Mouse (Mus musculus): ENCODE data around the gene Irf2bp2.

DNA sequence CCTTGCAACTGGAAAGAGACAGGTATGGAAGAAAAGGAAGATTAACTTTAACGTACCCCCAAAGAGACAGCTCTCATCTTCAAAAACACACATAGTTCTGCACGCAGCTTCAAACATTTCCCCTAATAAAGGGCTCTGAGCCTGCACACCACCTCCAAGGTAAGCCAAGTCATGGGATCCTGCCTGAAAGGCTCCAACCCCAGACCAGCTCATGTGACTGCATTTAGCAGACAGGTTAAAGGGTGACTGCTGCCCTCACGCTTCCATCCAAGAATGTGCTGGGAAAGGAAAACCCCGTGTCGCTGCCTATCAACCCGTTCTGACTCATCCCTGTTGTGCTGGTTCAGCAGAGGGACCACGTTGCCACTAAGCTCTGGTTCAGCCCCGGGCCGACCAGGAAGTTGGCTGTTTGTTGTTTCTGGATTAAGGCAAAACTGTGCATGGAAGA, 1.9 kb downstream of the Irf2bp2 start:
- TF ChIP-seq POLR2A (IDR thresholded peaks at IDR 0.05; ENCODE audit: low read depth, low read length) = peak; percentile 36
- 0 out of 2 replicates have a peak, but pooled peaks have one; percentile 25 for TF ChIP-seq CTCF (conservative IDR thresholded peaks at IDR 0.05; ENCODE audit: insufficient read depth, insufficient read length, low read depth, low read length)
